Mouse (Mus musculus) thymus, postnatal 0 days (tissue): Measurements from ENCODE around the gene Cav1. TPM values are rescaled to one million over a fixed set of nuclear protein-coding genes. Genes with fewer than 3 reads are reported as not detected.

Experiments used
- polyA plus RNA-seq: library from polyadenylated mRNA; unstranded; fragments of >200 nt; fragmentation: Nextera tagmentation; extraction: Ambion mirVana; gene quantifications from 2 replicates; pipeline ENCODE4 v1.2.1, GENCODE M21; 2015

Gene Cav1
- polyA plus RNA-seq, 1 experiment from 2014 or later, result 46.4 TPM

Other genes starting within 250 kb of the Cav1 start
- gene Tes, start 241.2 kb upstream of the Cav1 start, polyA plus RNA-seq, result 59.2 and 64.6 TPM in 2 replicates
- 10.4 and 11.1 TPM in 2 replicates for gene Cav2, start 25.1 kb upstream of the Cav1 start, polyA plus RNA-seq
- 0.33 and 0.34 TPM in 2 replicates for gene Met, start 157.5 kb downstream of the Cav1 start, polyA plus RNA-seq